Comparison of ENCODE assay signal across 13 mouse cellular contexts in genomic region chr3:86552170-86552569, GRCm38 (mm10). TPM values are rescaled to one million over a fixed set of nuclear protein-coding genes. Genes with fewer than 3 reads are reported as not detected.
A peak's percentile ranks its signal among the peaks of the same experiment; 100 is the strongest.
DNase-seq lines count a peak whose midpoint lies in the region; ATAC-seq lines count a peak whose summit lies in the region.
"Had no signal": no experiment of that assay in that cellular context is flagged by ENCODE, and none has a peak within 500 bp of the region (broad histone marks: within the 10 kb centered on the region; RNA-seq: fewer than 3 reads in every experiment).

No protein-coding gene starts in this region.

- peak overlapping the region; percentile 96 for H3K27ac ChIP-seq in intestine, embryonic 14.5 days (ENCODE audit: low read depth)
- H3K27ac ChIP-seq in midbrain, embryonic 14.5 days (replicated peaks; ENCODE audit: low read depth, low read length): peak overlapping the region; percentile 64; the same call in 1 of the 2 replicates
- H3K27ac ChIP-seq: liver, embryonic 13.5 days; stomach, postnatal 0 days had no signal

- H3K9ac ChIP-seq in intestine, embryonic 14.5 days (ENCODE audit: low read length): peak overlapping the region; percentile 92
- peak overlapping the region; percentile 42; the same call in 1 of the 2 replicates for H3K9ac ChIP-seq in midbrain, embryonic 14.5 days (replicated peaks; ENCODE audit: low read length)
- H3K9ac ChIP-seq: liver, embryonic 13.5 days had no signal

- no peaks in the 10 kb centered on the region for H3K9me3 ChIP-seq in intestine, embryonic 14.5 days (ENCODE audit: control insufficient read depth, low read length)
- H3K9me3 ChIP-seq in midbrain, embryonic 14.5 days (ENCODE audit: control insufficient read depth, low read length): no peaks in the 10 kb centered on the region
- H3K9me3 ChIP-seq: liver, embryonic 13.5 days had no signal

- DNase-seq in Muller cell, postnatal 12 days (ENCODE audit: inconsistent ontology term): peak; percentile 62
- DNase-seq in embryo, embryonic 10.5 days (ENCODE audit: low spot score): peak; percentile 52
- peak; percentile 76 for DNase-seq in intestine, embryonic 14.5 days (ENCODE audit: low spot score)
- peak; percentile 64 for DNase-seq in midbrain, embryonic 14.5 days
- no peak for DNase-seq in layer of hippocampus, adult 18-20 months (ENCODE audit: low spot score in 2 of 2)
- DNase-seq in ovary, postnatal 14 days (ENCODE audit: low spot score): no peak
- no peak for DNase-seq in urinary bladder, postnatal 25 days (ENCODE audit: low spot score)
- DNase-seq: adrenal gland, adult 2 months; cerebellum, postnatal 10 days; liver, embryonic 13.5 days; lung, postnatal 36 days had no signal

- WGBS in intestine, embryonic 14.5 days: 29% methylated on average over 5 of the region's 5 CpGs
- WGBS in midbrain, embryonic 14.5 days: 22% methylated on average over 5 of the region's 5 CpGs

- H3K4me1 ChIP-seq in intestine, embryonic 14.5 days (replicated peaks; ENCODE audit: control insufficient read depth, insufficient read depth, low read length): peaks cover 12% of the 10 kb centered on the region
- H3K4me1 ChIP-seq in midbrain, embryonic 14.5 days (ENCODE audit: control insufficient read depth, insufficient read depth, low read length): peaks cover 17% of the 10 kb centered on the region

- H3K4me3 ChIP-seq in intestine, embryonic 14.5 days (ENCODE audit: low read depth, low read length): peak overlapping the region; percentile 47
- H3K4me3 ChIP-seq in midbrain, embryonic 14.5 days (replicated peaks; ENCODE audit: low read depth, low read length): no peak overlapping the region
- H3K4me3 ChIP-seq: liver, embryonic 13.5 days had no signal

- H3K4me2 ChIP-seq in intestine, embryonic 14.5 days (ENCODE audit: low read length): peak overlapping the region; percentile 71
- H3K4me2 ChIP-seq in midbrain, embryonic 14.5 days (ENCODE audit: low read length): peak overlapping the region; percentile 66
- H3K4me2 ChIP-seq: liver, embryonic 13.5 days had no signal

- no peaks in the 10 kb centered on the region for H3K36me3 ChIP-seq in intestine, embryonic 14.5 days (ENCODE audit: control insufficient read depth, insufficient read depth, low read length)
- H3K36me3 ChIP-seq in midbrain, embryonic 14.5 days (ENCODE audit: control insufficient read depth, insufficient read depth, low read length): no peaks in the 10 kb centered on the region
- H3K36me3 ChIP-seq: liver, embryonic 13.5 days had no signal

- ATAC-seq in intestine, embryonic 14.5 days (replicated peaks; ENCODE audit: low FRiP score, low TSS enrichment, low read depth): no peak
- no peak for ATAC-seq in midbrain, embryonic 14.5 days (ENCODE audit: low FRiP score, low TSS enrichment)

- H3K27me3 ChIP-seq in intestine, embryonic 14.5 days (replicated peaks; ENCODE audit: control insufficient read depth, insufficient read depth, low read length): 0 out of 2 replicates have a peak, but pooled peaks cover 5% of the 10 kb centered on the region
- 0 out of 2 replicates have a peak, but pooled peaks cover 8% of the 10 kb centered on the region for H3K27me3 ChIP-seq in midbrain, embryonic 14.5 days (ENCODE audit: control insufficient read depth, insufficient read depth, low read length)
- H3K27me3 ChIP-seq: CH12.LX had no signal

RNA-seq across cellular contexts. Expression of gene Mab21l2, which starts 3.7 kb away (rescaled TPM):
- 178 and 220 TPM in 2 replicates for polyA plus RNA-seq in intestine, embryonic 14.5 days (2014; fragmentation: Nextera tagmentation; extraction: Ambion mirVana)
- polyA plus RNA-seq in midbrain, embryonic 14.5 days (2014; fragmentation: Nextera tagmentation; extraction: Ambion mirVana): 88.5 and 106 TPM in 2 replicates
- under 1 TPM; 0.22 to 0.30 TPM for total RNA-seq in layer of hippocampus, adult 18-20 months (2021)

Comparison
In these comparisons a context has a peak if more than half of its experiments do, and no peak if none do; other contexts are left out.
1. DNase-seq: peak in Muller cell, postnatal 12 days (single experiment), embryo, embryonic 10.5 days (single experiment), intestine, embryonic 14.5 days (single experiment) and midbrain, embryonic 14.5 days (single experiment); none in layer of hippocampus, adult 18-20 months (0 of 2), ovary, postnatal 14 days (single experiment) and urinary bladder, postnatal 25 days (single experiment).